Mouse (Mus musculus) MEL-GATA-1-ER (cell line): ENCODE measurements around the gene Hint2.

Source experiments
- DNase-seq: peaks from one replicate; pipeline ENCODE4 v3.0.0-alpha.2; 2012; ENCODE audit warnings: low read depth; ENCODE audit errors: extremely low read depth

The Hint2 gene

GRCm38 (mm10) chr4:43655656-43656338 lies 469 bp downstream of the Hint2 start:
- DNase-seq, result no peak

- DNase-seq, result peak; percentile 74
These were observed 2.9 kb downstream of the Hint2 start, which contains the start of gene Spag8 for GRCm38 (mm10) chr4:43653161-43654015. Spag8 (minus strand) TSS chr4:43653594.

- no peak for DNase-seq
These were observed 3.5 kb downstream of the Hint2 start for GRCm38 (mm10) chr4:43652726-43653125.

GRCm38 (mm10) chr4:43649783-43650182 lies 6.5 kb downstream of the Hint2 start:
- DNase-seq, result no peak

- no peak for DNase-seq
These were observed 15.8 kb downstream of the Hint2 start for GRCm38 (mm10) chr4:43640491-43640890.

- no peak for DNase-seq
These were observed 16.2 kb downstream of the Hint2 start for GRCm38 (mm10) chr4:43640076-43640475.

- no peak for DNase-seq
These were observed 19.5 kb downstream of the Hint2 start for GRCm38 (mm10) chr4:43636751-43637150.

GRCm38 (mm10) chr4:43634621-43635374 lies 21.5 kb downstream of the Hint2 start:
- DNase-seq, result no peak

- DNase-seq, result no peak
These were observed 22.5 kb downstream of the Hint2 start for GRCm38 (mm10) chr4:43633736-43634135.

GRCm38 (mm10) chr4:43633296-43633695 lies 23.0 kb downstream of the Hint2 start:
- no peak for DNase-seq

GRCm38 (mm10) chr4:43631956-43632920 lies 24.0 kb downstream of the Hint2 start:
- no peak for DNase-seq

GRCm38 (mm10) chr4:43631046-43631955 lies 25.0 kb downstream of the Hint2 start, which contains the start of gene Npr2:
Npr2 (plus strand) TSS chr4:43631935.
- DNase-seq, result no peak

GRCm38 (mm10) chr4:43630671-43631045 lies 25.6 kb downstream of the Hint2 start:
- no peak for DNase-seq

- peak; percentile 75 for DNase-seq
These were observed 26.2 kb downstream of the Hint2 start for GRCm38 (mm10) chr4:43630030-43630581.

- no peak for DNase-seq
These were observed 27.0 kb downstream of the Hint2 start for GRCm38 (mm10) chr4:43629106-43629817.

- DNase-seq, result no peak
These were observed 36.0 kb downstream of the Hint2 start for GRCm38 (mm10) chr4:43620146-43620778.

GRCm38 (mm10) chr4:43613060-43613730 lies 43.1 kb downstream of the Hint2 start:
- DNase-seq, result peak; percentile 83

GRCm38 (mm10) chr4:43612534-43612933 lies 43.7 kb downstream of the Hint2 start:
- peak; percentile 95 for DNase-seq
